Mouse (Mus musculus) C2C12 (cell line): ENCODE measurements around the gene Usp22.

ENCODE experiments used
- CEBPB ChIP-seq: IDR thresholded peaks from one replicate; pipeline ENCODE4 v1.6.1; 2011; ENCODE audit warnings: low read depth, mild to moderate bottlenecking, control low read depth, moderate library complexity
- CTCF ChIP-seq: IDR thresholded peaks from one replicate; pipeline ENCODE4 v1.5.1; 2011; ENCODE audit not compliant: control insufficient read depth, insufficient read depth, insufficient read length
- FOSL1 ChIP-seq: IDR thresholded peaks from one replicate; pipeline ENCODE4 v1.8.0; 2011; ENCODE audit warnings: mild to moderate bottlenecking, low read length; ENCODE audit not compliant: poor library complexity, insufficient read depth, severe bottlenecking
- MAX ChIP-seq: IDR thresholded peaks from one replicate; pipeline ENCODE4 v1.6.1; 2011; ENCODE audit warnings: mild to moderate bottlenecking, control low read depth
- MYOG ChIP-seq: IDR thresholded peaks from one replicate; pipeline ENCODE4 v1.6.1; 2011; ENCODE audit not compliant: control insufficient read depth, insufficient read length; ENCODE audit errors: extremely low read depth
- USF1 ChIP-seq: IDR thresholded peaks from one replicate; pipeline ENCODE4 v1.6.1; 2011; ENCODE audit warnings: low read depth, mild to moderate bottlenecking, control low read depth, moderate library complexity

GRCm38 (mm10) chr11:61141693-61142092 lies 33.2 kb downstream of the Usp22 start:
- TF ChIP-seq CEBPB (no peak), CTCF (no peak), USF1 (no peak), MAX (no peak), MYOG (no peak), FOSL1 (no peak)
